Mouse (Mus musculus): ENCODE measurements around the gene Pitpnm2.

- TF ChIP-seq CTCF (IDR thresholded peaks at IDR 0.05) (no peak), EP300 (IDR thresholded peaks at IDR 0.05) (no peak)
Measured at GRCm38 (mm10) chr5:124255141-124255540, 5.6 kb upstream of the Pitpnm2 start.

Data from lung, postnatal 0 days (tissue).